Mouse (Mus musculus): ENCODE measurements around the gene Rhog. TPM values are rescaled to one million over a fixed set of nuclear protein-coding genes. Genes with fewer than 3 reads are reported as not detected.
A peak's percentile ranks its signal among the peaks of the same experiment; 100 is the strongest.

Rhog gene
- polyA plus RNA-seq, 1 experiment, result 62.6 TPM

DNA sequence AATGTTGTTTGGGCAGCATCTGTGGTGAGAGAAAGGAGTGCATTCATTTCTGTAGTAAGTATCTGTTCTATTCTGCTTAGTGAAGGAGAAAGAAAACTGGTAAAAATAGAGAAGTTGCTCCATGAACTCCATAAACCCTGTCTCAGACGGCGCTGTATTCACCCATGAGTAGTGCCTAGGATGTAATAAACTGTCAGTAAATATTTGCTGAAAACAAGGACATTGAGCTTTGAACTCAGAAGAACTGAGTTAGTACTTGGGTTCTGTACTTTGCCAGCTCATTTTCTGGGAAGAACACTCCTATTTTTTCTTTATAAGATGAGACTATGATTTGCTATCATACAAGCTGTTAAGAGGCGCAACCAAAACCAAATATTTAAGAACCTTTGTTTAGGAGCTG, 36.4 kb upstream of the Rhog start:
- TF ChIP-seq TCF3 (IDR thresholded peaks at IDR 0.05; ENCODE audit: insufficient read length, low read depth), result no peak
- no peak for TF ChIP-seq E2F4 (IDR thresholded peaks at IDR 0.05; ENCODE audit: insufficient read depth)
- Histone ChIP-seq H3K4me2 (ENCODE audit: low read depth) (no peak overlapping the region), H3K36me3 (ENCODE audit: control insufficient read depth, insufficient read depth) (no peaks in the 10 kb centered on the region), H3K27me3 (ENCODE audit: control insufficient read depth, insufficient read depth, insufficient read length) (no peaks in the 10 kb centered on the region), H3K79me2 (ENCODE audit: control insufficient read depth, insufficient read depth) (no peaks in the 10 kb centered on the region), H3K4me3 (no peak overlapping the region), H3ac (ENCODE audit: control insufficient read depth, insufficient read length) (no peak overlapping the region)

DNA sequence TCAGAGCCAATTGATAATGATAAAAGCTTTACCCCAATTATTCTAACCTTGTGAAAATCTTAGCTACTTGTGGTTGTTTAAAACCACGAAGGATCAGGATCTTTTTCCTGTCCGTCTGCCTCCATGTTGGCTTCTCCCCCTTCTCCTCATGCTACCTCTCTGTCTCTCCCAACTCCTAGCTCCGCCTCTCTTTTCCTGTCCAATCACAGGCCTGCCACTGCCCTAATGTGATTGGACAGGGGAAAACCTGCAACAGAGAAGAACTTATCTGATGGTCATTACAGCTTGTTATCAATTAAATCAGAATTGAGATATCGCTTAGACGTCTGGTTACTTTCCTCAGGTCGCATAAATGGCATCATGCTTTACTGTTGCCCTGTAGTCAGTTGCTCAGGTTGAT, 33.6 kb upstream of the Rhog start:
- Histone ChIP-seq H3K27me3 (ENCODE audit: control insufficient read depth, insufficient read depth, insufficient read length) (no peaks in the 10 kb centered on the region), H3K79me2 (ENCODE audit: control insufficient read depth, insufficient read depth) (no peaks in the 10 kb centered on the region), H3K36me3 (ENCODE audit: control insufficient read depth, insufficient read depth) (no peaks in the 10 kb centered on the region), H3K4me2 (ENCODE audit: low read depth) (no peak overlapping the region), H3K4me3 (no peak overlapping the region), H3ac (ENCODE audit: control insufficient read depth, insufficient read length) (no peak overlapping the region)
- no peak for TF ChIP-seq CEBPB (IDR thresholded peaks at IDR 0.05; ENCODE audit: insufficient read depth, poor library complexity, severe bottlenecking)
- TF ChIP-seq TCF12 (IDR thresholded peaks at IDR 0.05; ENCODE audit: insufficient read depth, poor library complexity, severe bottlenecking), result no peak
- TF ChIP-seq MYOD1 (IDR thresholded peaks at IDR 0.05; ENCODE audit: control insufficient read depth in 1 of 3, insufficient read length in 2 of 3, low read depth in 2 of 3), result no peak
- no peak for TF ChIP-seq USF1 (IDR thresholded peaks at IDR 0.05; ENCODE audit: low read depth)
- TF ChIP-seq POLR2AphosphoS2 (IDR thresholded peaks at IDR 0.05; ENCODE audit: insufficient read length, low read depth), result no peak
- TF ChIP-seq REST (IDR thresholded peaks at IDR 0.05; ENCODE audit: insufficient read depth, insufficient read length), result no peak
- TF ChIP-seq MAX (IDR thresholded peaks at IDR 0.05; ENCODE audit: low read depth), result no peak
- no peak for TF ChIP-seq POLR2A (IDR thresholded peaks at IDR 0.05; ENCODE audit: insufficient read length, low read depth)
- no peak for TF ChIP-seq SRF (IDR thresholded peaks at IDR 0.05; ENCODE audit: control insufficient read depth, insufficient read length, low read depth)
- TF ChIP-seq TCF3 (IDR thresholded peaks at IDR 0.05; ENCODE audit: insufficient read length, low read depth), result no peak
- no peak for TF ChIP-seq E2F4 (IDR thresholded peaks at IDR 0.05; ENCODE audit: insufficient read depth)
- TF ChIP-seq MYOG (IDR thresholded peaks at IDR 0.05; ENCODE audit: control insufficient read depth in 1 of 3, insufficient read depth in 1 of 3, insufficient read length in 2 of 3, low read depth in 2 of 3), result no peak

DNA sequence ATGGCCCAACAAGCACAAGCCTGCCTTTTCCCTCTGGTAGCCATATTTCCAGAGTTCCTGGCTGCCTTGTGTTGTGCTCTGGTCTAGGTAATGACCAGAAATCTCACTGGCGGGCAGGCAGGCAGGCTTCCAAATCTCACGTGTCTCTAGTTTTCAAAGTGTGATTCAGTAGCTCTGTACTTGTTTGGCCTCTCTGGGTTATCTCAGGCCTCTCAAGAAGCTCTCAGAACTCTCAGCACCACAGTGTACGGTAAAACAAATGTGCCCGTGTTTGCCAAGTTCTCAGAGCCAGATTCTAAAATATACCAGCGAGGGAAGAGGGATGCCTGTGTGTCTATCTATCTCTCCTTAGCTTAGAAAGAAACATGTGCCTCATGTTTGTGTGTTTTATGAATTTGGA, 26.4 kb upstream of the Rhog start:
- Histone ChIP-seq H3K4me2 (ENCODE audit: low read depth) (no peak overlapping the region), H3K4me3 (no peak overlapping the region), H3K79me2 (ENCODE audit: control insufficient read depth, insufficient read depth) (no peaks in the 10 kb centered on the region), H3K27me3 (ENCODE audit: control insufficient read depth, insufficient read depth, insufficient read length) (no peaks in the 10 kb centered on the region), H3ac (ENCODE audit: control insufficient read depth, insufficient read length) (no peak overlapping the region), H3K36me3 (ENCODE audit: control insufficient read depth, insufficient read depth) (no peaks in the 10 kb centered on the region)
- TF ChIP-seq POLR2AphosphoS2 (IDR thresholded peaks at IDR 0.05; ENCODE audit: insufficient read length, low read depth) (no peak), USF1 (IDR thresholded peaks at IDR 0.05; ENCODE audit: low read depth) (no peak), MAX (IDR thresholded peaks at IDR 0.05; ENCODE audit: low read depth) (no peak), MYOD1 (IDR thresholded peaks at IDR 0.05; ENCODE audit: control insufficient read depth in 1 of 3, insufficient read length in 2 of 3, low read depth in 2 of 3) (no peak), E2F4 (IDR thresholded peaks at IDR 0.05; ENCODE audit: insufficient read depth) (no peak), CEBPB (IDR thresholded peaks at IDR 0.05; ENCODE audit: insufficient read depth, poor library complexity, severe bottlenecking) (no peak), REST (IDR thresholded peaks at IDR 0.05; ENCODE audit: insufficient read depth, insufficient read length) (no peak), SRF (IDR thresholded peaks at IDR 0.05; ENCODE audit: control insufficient read depth, insufficient read length, low read depth) (no peak), TCF3 (IDR thresholded peaks at IDR 0.05; ENCODE audit: insufficient read length, low read depth) (no peak), TCF12 (IDR thresholded peaks at IDR 0.05; ENCODE audit: insufficient read depth, poor library complexity, severe bottlenecking) (no peak), POLR2A (IDR thresholded peaks at IDR 0.05; ENCODE audit: insufficient read length, low read depth) (no peak), MYOG (IDR thresholded peaks at IDR 0.05; ENCODE audit: control insufficient read depth in 1 of 3, insufficient read depth in 1 of 3, insufficient read length in 2 of 3, low read depth in 2 of 3) (no peak)

DNA sequence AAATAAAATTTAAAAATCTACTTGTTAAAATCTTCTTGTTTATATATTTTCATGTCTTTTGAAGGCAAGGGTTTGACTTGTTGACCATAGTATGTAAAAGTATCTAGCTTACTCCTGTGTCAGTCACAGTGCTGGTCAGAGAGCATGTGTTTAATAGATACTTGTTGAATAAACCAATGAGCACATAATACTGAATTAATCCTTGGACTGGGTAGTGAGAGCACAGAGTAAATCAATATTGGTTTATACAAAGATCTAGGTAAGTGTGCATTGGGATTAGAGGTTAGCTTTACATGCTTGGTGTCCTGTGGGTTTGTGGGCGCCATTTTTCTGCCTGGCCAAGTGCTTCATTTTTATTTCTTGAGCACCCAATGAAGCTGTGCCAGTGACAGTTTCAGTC, 25.5 kb upstream of the Rhog start:
- no peak overlapping the region for H3K4me2 ChIP-seq (ENCODE audit: low read depth)

DNA sequence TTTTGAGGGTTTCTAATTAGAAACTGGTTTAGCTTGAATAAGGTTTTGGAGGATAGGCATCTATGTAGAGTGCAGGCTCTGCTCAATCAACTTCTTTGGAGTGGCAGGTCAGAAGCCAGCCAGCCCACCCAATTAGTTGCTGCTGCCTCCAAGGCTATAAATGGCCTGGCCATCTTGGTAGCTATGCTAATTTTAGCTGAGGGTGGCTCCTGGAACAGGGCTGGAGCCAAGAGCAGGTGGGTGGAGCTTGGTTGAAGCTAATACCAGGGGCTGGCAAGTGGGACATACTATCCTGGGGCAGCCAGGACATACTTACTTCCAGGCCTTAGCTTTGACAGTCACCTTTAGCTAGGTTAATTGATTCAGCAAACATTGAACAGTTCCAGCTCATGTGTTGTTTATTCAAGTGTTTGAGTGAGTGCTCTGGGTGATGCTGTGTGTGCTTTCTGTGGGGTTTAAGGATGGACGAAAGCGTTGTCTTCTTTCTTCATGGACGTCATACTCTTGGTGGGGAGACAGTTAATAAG, 16.6 kb upstream of the Rhog start:
- Histone ChIP-seq H3K79me2 (ENCODE audit: control insufficient read depth, insufficient read depth) (peaks cover 4% of the 10 kb centered on the region), H3K36me3 (ENCODE audit: control insufficient read depth, insufficient read depth) (no peaks in the 10 kb centered on the region), H3K4me2 (ENCODE audit: low read depth) (peak overlapping the region; percentile 67), H3K4me3 (no peak overlapping the region), H3ac (ENCODE audit: control insufficient read depth, insufficient read length) (no peak overlapping the region), H3K27me3 (ENCODE audit: control insufficient read depth, insufficient read depth, insufficient read length) (no peaks in the 10 kb centered on the region)
- TF ChIP-seq SRF (IDR thresholded peaks at IDR 0.05; ENCODE audit: control insufficient read depth, insufficient read length, low read depth) (peak; percentile 61), MYOD1 (IDR thresholded peaks at IDR 0.05; ENCODE audit: control insufficient read depth in 1 of 3, insufficient read length in 2 of 3, low read depth in 2 of 3) (peak in 1 of 3 experiments; percentile 9), MYOG (IDR thresholded peaks at IDR 0.05; ENCODE audit: control insufficient read depth in 1 of 3, insufficient read depth in 1 of 3, insufficient read length in 2 of 3, low read depth in 2 of 3) (peak in 1 of 3 experiments; percentile 10), USF1 (IDR thresholded peaks at IDR 0.05; ENCODE audit: low read depth) (no peak)

More for the DNA sequence above, 25.5 kb upstream of the Rhog start:
- TF ChIP-seq MYOD1 (IDR thresholded peaks at IDR 0.05; ENCODE audit: control insufficient read depth in 1 of 3, insufficient read length in 2 of 3, low read depth in 2 of 3) (no peak), E2F4 (IDR thresholded peaks at IDR 0.05; ENCODE audit: insufficient read depth) (no peak), USF1 (IDR thresholded peaks at IDR 0.05; ENCODE audit: low read depth) (no peak), POLR2AphosphoS2 (IDR thresholded peaks at IDR 0.05; ENCODE audit: insufficient read length, low read depth) (no peak), TCF12 (IDR thresholded peaks at IDR 0.05; ENCODE audit: insufficient read depth, poor library complexity, severe bottlenecking) (no peak), MAX (IDR thresholded peaks at IDR 0.05; ENCODE audit: low read depth) (no peak), CEBPB (IDR thresholded peaks at IDR 0.05; ENCODE audit: insufficient read depth, poor library complexity, severe bottlenecking) (no peak), TCF3 (IDR thresholded peaks at IDR 0.05; ENCODE audit: insufficient read length, low read depth) (no peak), REST (IDR thresholded peaks at IDR 0.05; ENCODE audit: insufficient read depth, insufficient read length) (no peak), POLR2A (IDR thresholded peaks at IDR 0.05; ENCODE audit: insufficient read length, low read depth) (no peak), MYOG (IDR thresholded peaks at IDR 0.05; ENCODE audit: control insufficient read depth in 1 of 3, insufficient read depth in 1 of 3, insufficient read length in 2 of 3, low read depth in 2 of 3) (no peak), SRF (IDR thresholded peaks at IDR 0.05; ENCODE audit: control insufficient read depth, insufficient read length, low read depth) (no peak)
- Histone ChIP-seq H3K36me3 (ENCODE audit: control insufficient read depth, insufficient read depth) (no peaks in the 10 kb centered on the region), H3K79me2 (ENCODE audit: control insufficient read depth, insufficient read depth) (no peaks in the 10 kb centered on the region), H3ac (ENCODE audit: control insufficient read depth, insufficient read length) (no peak overlapping the region), H3K4me3 (no peak overlapping the region), H3K27me3 (ENCODE audit: control insufficient read depth, insufficient read depth, insufficient read length) (no peaks in the 10 kb centered on the region)

Measured in myocyte (in vitro differentiated cells).